Mouse (Mus musculus) cerebellum, postnatal 36 days (tissue): ENCODE measurements around the gene Hcn3.
A peak's percentile ranks its signal among the peaks of the same experiment; 100 is the strongest.

Source experiments
- DNase-seq, 2 experiments: peaks; one replicate each; pipeline ENCODE4 v3.0.0; 2021 to 2022; ENCODE audit warnings: mixed read lengths in 2 of 2

Hcn3 gene

DNA sequence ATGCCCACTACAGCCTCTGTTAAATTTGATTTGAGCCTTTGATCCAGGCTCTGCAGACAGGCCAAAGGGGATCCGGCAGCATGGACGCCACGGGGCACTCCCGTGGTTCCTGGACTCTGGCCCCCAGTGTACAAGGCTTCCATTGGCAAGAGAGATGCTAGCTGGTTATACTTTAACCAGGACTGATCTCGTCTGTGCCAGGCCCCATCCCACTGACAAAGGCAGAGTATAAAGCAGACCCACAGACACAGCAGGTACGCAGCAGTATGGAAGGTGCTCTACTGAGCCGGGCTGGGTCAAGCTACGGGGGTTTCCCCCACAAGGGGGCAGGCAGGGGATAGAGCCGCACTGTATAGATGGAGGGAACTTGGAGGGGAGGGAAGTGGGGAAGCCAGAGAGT, 23.6 kb downstream of the Hcn3 start:
- DNase-seq = no peak

GRCm38 (mm10) chr3:89135958-89136357, 24.0 kb downstream of the Hcn3 start, which contains the start of gene Pklr:
Gene Pklr (plus strand): TSS chr3:89136142.
- DNase-seq = no peak

DNA sequence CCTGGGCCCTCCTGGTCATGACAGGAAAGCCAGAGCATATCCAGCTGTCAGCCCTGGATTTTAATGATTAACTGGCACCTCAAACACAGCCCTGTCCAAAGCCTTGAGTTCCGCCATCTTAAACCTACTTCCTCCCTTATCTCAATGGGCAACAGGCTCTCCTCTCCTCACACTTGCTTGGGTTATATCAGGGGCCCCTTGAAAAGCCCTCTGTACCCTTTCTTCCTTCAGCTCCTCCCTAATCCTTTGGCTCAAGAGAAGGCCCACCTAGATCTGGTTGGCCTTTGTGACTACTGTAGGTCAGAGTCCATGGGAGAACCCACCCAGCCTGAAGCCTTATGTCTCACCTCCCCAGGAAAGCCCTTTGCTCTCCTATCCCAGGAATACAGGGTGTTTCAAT, 26.2 kb downstream of the Hcn3 start:
- no peak for DNase-seq

DNA sequence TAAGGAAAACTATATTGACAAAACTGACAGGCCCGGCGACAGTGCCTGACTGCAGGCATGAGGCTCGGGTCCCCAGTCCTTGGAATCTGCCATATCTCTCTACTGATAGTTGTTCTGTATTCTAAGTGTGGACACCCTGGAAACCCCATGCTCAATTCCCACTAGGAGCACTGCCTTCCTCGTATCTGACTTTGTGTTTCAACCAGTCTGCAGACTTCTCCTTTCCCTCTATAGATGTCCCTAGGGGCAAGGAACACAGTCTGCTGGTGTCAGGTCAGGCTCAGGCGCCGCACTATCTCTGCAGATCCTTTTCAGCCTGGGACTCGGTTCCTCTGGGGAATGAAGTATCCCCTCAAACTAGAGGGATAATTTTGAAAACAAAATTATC, 26.9 kb downstream of the Hcn3 start:
- no peak for DNase-seq

DNA sequence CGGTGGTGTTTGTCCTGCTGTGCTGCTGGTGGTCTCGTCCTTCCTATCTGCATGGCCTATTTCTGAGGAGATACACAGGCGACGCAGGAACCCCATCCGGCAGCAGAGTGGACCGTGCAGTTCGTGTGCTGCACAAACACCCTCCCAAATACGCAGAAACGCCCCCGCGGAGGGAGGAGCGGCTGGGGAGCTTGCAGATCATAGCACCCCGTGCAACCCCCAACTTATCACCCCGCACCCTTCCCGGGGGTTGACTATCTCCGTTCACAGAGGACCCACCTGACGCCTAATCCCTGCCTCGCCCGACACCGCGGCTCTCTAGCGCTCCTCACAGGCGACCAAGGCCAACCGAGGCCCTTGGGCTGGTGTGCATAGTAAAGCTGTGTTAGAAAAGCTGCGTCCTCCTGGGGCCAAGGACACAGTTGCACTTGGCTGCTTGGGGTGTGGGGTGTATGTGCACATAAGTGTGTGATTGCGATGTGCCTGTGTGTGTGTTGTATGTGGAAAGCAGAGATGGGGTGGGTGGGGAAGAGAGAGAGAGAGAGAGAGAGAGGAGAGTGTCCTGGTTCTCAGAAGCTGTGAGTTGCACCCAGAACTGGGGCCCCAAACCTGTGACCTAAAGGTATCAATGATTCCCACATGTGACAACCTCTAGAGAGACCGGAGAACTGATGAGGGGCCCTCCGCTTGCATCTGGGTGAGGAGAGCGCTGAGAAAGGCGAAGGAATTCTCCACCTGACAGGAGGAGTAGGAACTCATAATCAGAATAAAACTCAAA, 27.5 kb downstream of the Hcn3 start:
- DNase-seq = peak; percentile 59 to 61

DNA sequence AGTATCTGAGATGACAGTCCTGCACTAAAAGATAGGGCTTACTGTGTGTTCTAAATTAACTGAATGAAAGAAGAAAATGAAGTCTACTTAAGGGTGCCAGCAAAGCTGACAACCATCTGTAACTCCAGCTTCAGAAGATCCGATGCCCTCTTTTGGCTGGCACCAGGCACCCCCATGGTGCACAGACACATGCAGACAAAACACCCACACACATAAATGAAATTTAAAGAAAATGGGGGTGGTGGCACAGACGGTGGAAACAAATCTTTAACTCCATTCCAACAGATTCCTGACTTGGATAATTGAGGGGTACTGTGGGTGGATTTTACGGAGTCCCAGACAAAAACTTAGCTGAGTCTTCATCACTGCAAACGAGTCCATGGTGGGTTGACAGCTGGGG, 28.2 kb downstream of the Hcn3 start:
- no peak for DNase-seq

DNA sequence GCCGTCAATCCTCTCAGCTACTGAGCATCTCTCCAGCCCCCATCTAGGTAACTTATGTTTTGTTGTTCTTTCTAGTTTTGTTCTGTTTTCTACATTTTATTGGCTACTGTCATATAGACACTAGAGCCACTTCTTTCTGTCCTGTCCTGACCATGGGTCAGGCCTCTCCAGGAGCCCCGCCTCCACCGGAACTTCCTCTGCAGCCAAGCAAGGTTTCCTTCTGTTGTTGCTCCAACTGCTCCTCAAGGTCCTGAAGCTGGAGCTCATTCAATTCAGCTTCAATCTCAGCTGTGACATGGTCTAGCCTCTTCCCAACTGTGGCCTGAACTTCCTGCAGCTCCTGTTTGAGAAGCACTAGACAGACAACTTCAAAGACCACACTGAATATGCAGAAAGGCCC, 30.1 kb downstream of the Hcn3 start:
- no peak for DNase-seq

DNA sequence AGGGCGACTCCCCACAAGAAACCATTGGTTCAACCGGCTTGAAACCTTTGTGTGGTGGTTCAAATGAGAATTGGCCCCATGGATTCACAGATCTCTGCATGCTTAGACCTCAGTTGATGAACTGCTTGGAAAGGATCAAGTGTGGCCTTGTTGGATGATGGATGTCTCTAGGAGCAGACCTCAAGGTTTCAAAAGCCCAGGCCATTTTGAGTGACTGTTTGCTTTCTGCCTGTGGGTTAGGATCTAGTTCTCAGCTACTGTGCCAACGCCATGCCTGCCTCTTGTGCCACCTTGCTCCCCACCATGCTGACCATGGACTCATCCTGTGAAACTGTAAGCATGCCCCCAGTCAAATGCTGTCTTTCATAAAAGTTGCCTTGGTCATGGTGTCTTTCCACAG, 34.0 kb downstream of the Hcn3 start:
- DNase-seq = no peak

DNA sequence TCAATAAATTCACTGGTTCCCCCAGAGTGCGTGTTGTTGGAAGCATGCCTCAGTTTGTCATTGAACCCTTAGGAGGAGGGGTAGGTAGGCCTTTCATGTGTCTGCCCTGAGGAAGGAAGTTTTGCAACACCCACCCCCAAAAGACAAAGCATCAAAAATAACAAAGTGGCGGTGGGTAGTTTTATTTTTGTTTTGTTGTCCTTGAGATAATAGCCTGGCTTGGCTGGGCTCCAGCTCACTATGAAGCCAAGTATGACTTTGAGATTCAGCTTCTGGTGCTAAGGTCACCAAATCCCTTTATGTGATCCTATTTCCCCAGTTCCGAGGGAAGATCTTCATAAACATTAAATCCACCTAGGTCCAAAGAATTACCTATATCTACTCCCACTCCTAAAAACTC, 35.8 kb downstream of the Hcn3 start:
- DNase-seq = no peak

- no peak for DNase-seq
These were observed 36.7 kb downstream of the Hcn3 start for GRCm38 (mm10) chr3:89123313-89123712.

DNA sequence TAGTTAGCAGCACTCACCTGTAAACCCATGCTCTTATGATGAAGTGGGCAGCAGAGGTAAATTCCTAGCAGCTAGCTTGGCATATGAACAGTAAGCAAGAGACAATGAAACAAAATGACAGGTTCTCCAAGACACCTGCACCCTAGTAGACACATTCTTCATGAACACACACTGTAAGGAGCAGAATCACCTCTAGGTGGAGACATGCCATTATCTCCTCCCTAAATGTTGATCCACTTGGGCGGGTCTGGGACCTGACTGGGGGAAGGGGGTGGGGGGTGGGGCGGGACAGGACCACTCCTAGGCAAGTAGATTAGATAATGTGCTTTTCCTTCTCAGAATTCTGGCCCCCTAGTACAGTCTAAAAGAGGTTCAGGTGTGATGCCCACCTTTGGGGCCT, 44.5 kb downstream of the Hcn3 start:
- DNase-seq = peak in 1 of 2 experiments; percentile 42

GRCm38 (mm10) chr3:89113058-89113457, 46.9 kb downstream of the Hcn3 start:
- no peak for DNase-seq

- DNase-seq = no peak
These were observed 51.9 kb downstream of the Hcn3 start for GRCm38 (mm10) chr3:89108146-89108545.

DNA sequence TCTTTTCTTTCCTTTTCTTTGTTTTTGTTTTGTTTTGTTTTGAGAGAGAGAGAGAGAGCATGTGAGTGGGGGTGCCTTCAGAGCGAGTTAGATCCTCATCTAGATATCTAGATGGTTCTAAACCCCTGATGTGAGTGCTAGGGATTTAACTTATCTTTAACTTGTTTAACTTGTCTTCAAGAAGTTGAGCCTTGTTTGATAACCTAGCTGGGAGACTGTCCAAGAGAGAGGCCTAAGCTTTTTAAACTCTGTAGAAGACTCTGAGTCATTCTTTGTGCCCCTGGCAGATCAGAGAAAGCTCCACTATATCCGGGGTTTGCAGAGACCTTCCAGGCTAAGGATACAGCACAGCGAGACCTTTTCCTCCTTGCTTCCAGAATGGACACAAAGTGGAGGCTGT, 52.5 kb downstream of the Hcn3 start:
- no peak for DNase-seq

DNA sequence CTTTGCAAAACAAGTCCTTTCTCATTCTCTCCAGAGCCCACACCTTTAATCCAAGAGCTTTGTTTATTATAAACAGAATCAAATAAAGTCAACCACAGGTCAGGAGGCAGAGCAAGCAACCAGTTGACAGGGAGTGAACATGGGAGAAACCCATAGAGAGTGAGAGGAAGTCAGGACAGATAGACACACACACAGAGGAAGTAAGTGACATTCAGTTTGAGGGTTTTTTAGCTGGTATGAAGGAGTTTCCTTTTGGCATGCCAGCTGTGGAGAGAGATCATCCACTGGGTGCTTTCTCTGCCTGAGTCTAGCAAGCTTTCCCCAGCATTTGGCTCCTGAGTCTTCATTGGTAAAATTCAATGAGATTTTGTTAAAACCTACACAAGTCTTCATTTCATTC, 53.1 kb downstream of the Hcn3 start:
- DNase-seq = no peak

GRCm38 (mm10) chr3:89103291-89103595, 56.8 kb downstream of the Hcn3 start:
- DNase-seq = no peak

DNA sequence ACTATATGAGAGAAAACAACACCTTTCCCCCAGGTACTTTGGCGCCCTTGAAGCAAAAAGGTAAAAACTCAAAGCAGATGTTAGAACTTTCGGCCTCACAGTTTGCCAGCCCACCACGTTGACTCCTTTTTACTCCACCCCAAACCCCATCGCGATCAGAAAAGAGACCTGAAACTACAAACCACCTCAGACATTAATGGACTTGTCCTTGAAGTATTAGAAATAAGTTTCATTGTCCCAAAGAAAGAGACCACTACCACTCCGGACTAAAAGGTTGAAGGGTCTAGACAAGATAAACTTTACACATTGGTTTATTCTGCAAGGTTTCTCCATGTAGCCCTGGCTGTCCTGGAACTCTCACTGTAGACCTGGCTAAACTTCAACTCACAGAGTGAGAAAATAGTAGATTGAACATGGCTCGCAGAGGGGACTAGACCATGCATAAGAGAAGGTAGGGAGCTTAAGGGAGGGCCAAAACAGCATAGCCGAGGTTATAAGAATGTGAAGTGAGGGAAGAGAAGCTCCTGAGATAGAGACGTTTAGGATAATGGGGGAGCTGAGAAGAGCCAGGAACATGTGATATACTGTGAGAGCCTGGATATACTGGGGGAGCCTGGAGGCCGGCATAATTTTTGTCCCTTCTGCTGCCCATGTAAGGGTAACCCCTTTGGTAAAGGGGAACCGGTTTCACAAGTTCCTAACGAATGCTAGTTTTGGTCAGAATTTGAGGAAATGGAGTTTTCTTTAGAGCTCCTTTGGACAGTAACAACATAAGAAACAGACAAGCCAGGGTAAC, 57.3 kb downstream of the Hcn3 start:
- DNase-seq = no peak

GRCm38 (mm10) chr3:89101812-89102494, 58.0 kb downstream of the Hcn3 start, which contains the start of gene Fdps:
Gene Fdps (minus strand): TSS chr3:89101959.
- DNase-seq = peak; percentile 93 to 96

GRCm38 (mm10) chr3:89101459-89101811, 58.6 kb downstream of the Hcn3 start:
- no peak for DNase-seq

DNA sequence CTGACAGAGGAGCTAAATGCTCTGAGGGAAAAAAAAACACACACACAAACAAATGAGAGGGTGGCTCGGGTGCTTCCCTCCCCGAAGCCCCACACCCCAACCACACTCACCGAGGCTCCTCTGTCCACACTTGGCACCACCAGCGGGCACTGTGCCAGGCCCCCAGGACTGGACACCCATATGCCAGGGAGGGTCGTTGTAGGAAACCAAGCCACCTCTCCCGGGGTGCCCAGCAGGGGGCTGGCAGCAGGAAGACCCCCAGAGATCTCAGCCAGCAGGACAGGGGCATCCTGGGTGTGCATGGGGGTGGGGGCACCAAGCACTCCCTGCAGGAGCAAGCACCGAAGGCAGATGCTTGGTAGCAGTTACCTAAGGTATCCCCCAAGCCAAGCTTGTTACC, 59.2 kb downstream of the Hcn3 start, which contains the start of gene Gm43738:
Gm43738 (minus strand) TSS at position 289 of the 400 bp plus-strand sequence.
- DNase-seq = peak in 1 of 2 experiments; percentile 54
